11 mouse cellular contexts compared by ENCODE assay signal in genomic region chr9:48604939-48605598, GRCm38 (mm10). TPM values are rescaled to one million over a fixed set of nuclear protein-coding genes. Genes with fewer than 3 reads are reported as not detected.
DNase-seq lines count a peak whose midpoint lies in the region; ATAC-seq and TF ChIP-seq lines count a peak whose summit lies in the region.
"Had no signal": no experiment of that assay in that cellular context is flagged by ENCODE, and none has a peak within 500 bp of the region (broad histone marks: within the 10 kb centered on the region; RNA-seq: fewer than 3 reads in every experiment).

Gene Nnmt (minus strand): TSS chr9:48605153.

- 62% methylated on average over 8 of the region's 8 CpGs for WGBS in forebrain, embryonic 10.5 days
- WGBS in forebrain, embryonic 13.5 days = 58% methylated on average over 8 of the region's 8 CpGs
- 38% methylated on average over 8 of the region's 8 CpGs for WGBS in embryonic facial prominence, embryonic 12.5 days
- 60% methylated on average over 8 of the region's 8 CpGs for WGBS in forebrain, embryonic 14.5 days

- H3K9me3 ChIP-seq in forebrain, embryonic 10.5 days = no peaks in the 10 kb centered on the region
- H3K9me3 ChIP-seq in forebrain, embryonic 13.5 days (replicated peaks) = no peaks in the 10 kb centered on the region
- no peaks in the 10 kb centered on the region for H3K9me3 ChIP-seq in embryonic facial prominence, embryonic 12.5 days
- H3K9me3 ChIP-seq in forebrain, embryonic 14.5 days (replicated peaks; ENCODE audit: control insufficient read depth, low read length) = no peaks in the 10 kb centered on the region

- DNase-seq in forebrain, embryonic 10.5 days (ENCODE audit: extremely low spot score, low spot score) = peak; percentile 13
- peak; percentile 60 to 61 for DNase-seq in heart, postnatal 10 days
- peak; percentile 60 for DNase-seq in lung, postnatal 10 days
- no peak for DNase-seq in forebrain, embryonic 14.5 days (ENCODE audit: low spot score)
- DNase-seq in left cerebral cortex, adult 2 months (ENCODE audit: extremely low spot score in 1 of 2, low spot score in 2 of 2) = no peak
- DNase-seq in cerebellum, adult 11 months = no peak
- DNase-seq: spleen, adult 18-20 months had no signal

- H3K4me3 ChIP-seq in forebrain, embryonic 10.5 days = no peak within 1 kb of the TSS
- no peak within 1 kb of the TSS for H3K4me3 ChIP-seq in forebrain, embryonic 13.5 days
- no peak within 1 kb of the TSS for H3K4me3 ChIP-seq in embryonic facial prominence, embryonic 12.5 days
- H3K4me3 ChIP-seq in forebrain, embryonic 14.5 days (ENCODE audit: low read depth, low read length) = no peak within 1 kb of the TSS
- no peak within 1 kb of the TSS for H3K4me3 ChIP-seq in left cerebral cortex, adult 2 months

- H3K4me2 ChIP-seq in forebrain, embryonic 13.5 days = no peak within 1 kb of the TSS
- no peak within 1 kb of the TSS for H3K4me2 ChIP-seq in embryonic facial prominence, embryonic 12.5 days (replicated peaks)
- no peak within 1 kb of the TSS for H3K4me2 ChIP-seq in forebrain, embryonic 14.5 days (ENCODE audit: low read length)

- ATAC-seq in forebrain, embryonic 13.5 days = no peak
- no peak for ATAC-seq in embryonic facial prominence, embryonic 12.5 days (ENCODE audit: insufficient number of reproducible peaks, insufficient read depth, low FRiP score, low TSS enrichment)
- ATAC-seq in forebrain, embryonic 14.5 days = no peak
- ATAC-seq: midbrain, embryonic 16.5 days had no signal

- H3K27me3 ChIP-seq in forebrain, embryonic 10.5 days (ENCODE audit: poor library complexity, severe bottlenecking) = no peaks in the 10 kb centered on the region
- 0 out of 2 replicates have a peak, but pooled peaks cover 3% of the 10 kb centered on the region for H3K27me3 ChIP-seq in forebrain, embryonic 13.5 days
- no peaks in the 10 kb centered on the region for H3K27me3 ChIP-seq in embryonic facial prominence, embryonic 12.5 days
- no peaks in the 10 kb centered on the region for H3K27me3 ChIP-seq in forebrain, embryonic 14.5 days (replicated peaks; ENCODE audit: control insufficient read depth, insufficient read depth, low read length)

- peaks cover 6% of the 10 kb centered on the region for H3K4me1 ChIP-seq in forebrain, embryonic 10.5 days
- peaks cover 5% of the 10 kb centered on the region; the same call in 1 of the 2 replicates for H3K4me1 ChIP-seq in forebrain, embryonic 13.5 days
- 0 out of 2 replicates have a peak, but pooled peaks cover 2% of the 10 kb centered on the region for H3K4me1 ChIP-seq in embryonic facial prominence, embryonic 12.5 days
- H3K4me1 ChIP-seq in forebrain, embryonic 14.5 days (ENCODE audit: control insufficient read depth, insufficient read depth, low read length) = no peaks in the 10 kb centered on the region

- H3K36me3 ChIP-seq in forebrain, embryonic 10.5 days (replicated peaks) = no peaks in the 10 kb centered on the region
- H3K36me3 ChIP-seq in forebrain, embryonic 13.5 days (ENCODE audit: poor library complexity, severe bottlenecking) = no peaks in the 10 kb centered on the region
- no peaks in the 10 kb centered on the region for H3K36me3 ChIP-seq in embryonic facial prominence, embryonic 12.5 days
- H3K36me3 ChIP-seq in forebrain, embryonic 14.5 days (ENCODE audit: control insufficient read depth, insufficient read depth, low read length) = no peaks in the 10 kb centered on the region

- TF ChIP-seq CTCF in left cerebral cortex, adult 2 months (IDR thresholded peaks at IDR 0.05) = no peak

- H3K27ac ChIP-seq in forebrain, embryonic 10.5 days = no peak within 1 kb of the TSS
- H3K27ac ChIP-seq in forebrain, embryonic 13.5 days = no peak within 1 kb of the TSS
- peak within 1 kb of the TSS; percentile 36; the same call in 1 of the 2 replicates for H3K27ac ChIP-seq in embryonic facial prominence, embryonic 12.5 days
- no peak within 1 kb of the TSS for H3K27ac ChIP-seq in forebrain, embryonic 14.5 days (ENCODE audit: low read depth, low read length)
- H3K27ac ChIP-seq in left cerebral cortex, adult 2 months = no peak within 1 kb of the TSS

- no peak within 1 kb of the TSS for H3K9ac ChIP-seq in forebrain, embryonic 13.5 days
- no peak within 1 kb of the TSS for H3K9ac ChIP-seq in embryonic facial prominence, embryonic 12.5 days
- no peak within 1 kb of the TSS for H3K9ac ChIP-seq in forebrain, embryonic 14.5 days (ENCODE audit: low read length)

- intact Hi-C loops in heart, postnatal 10 days (cut with DNase I) = no loop called here
- intact Hi-C loops in left cerebral cortex, adult 2 months (cut with DNase I) = no loop called here

RNA-seq across cellular contexts. Expression of gene Nnmt, which starts in this region (rescaled TPM):
- polyA plus RNA-seq in forebrain, embryonic 10.5 days (2016; fragmentation: Nextera tagmentation; extraction: Ambion mirVana) = 0.73 and 1.2 TPM in 2 replicates
- 0.40 TPM in 1 of 2 replicates, not detected in the other for polyA plus RNA-seq in forebrain, embryonic 13.5 days (2015; fragmentation: Nextera tagmentation; extraction: Ambion mirVana)
- polyA plus RNA-seq in embryonic facial prominence, embryonic 12.5 days (2016; fragmentation: Nextera tagmentation; extraction: Ambion mirVana) = 5.2 and 5.9 TPM in 2 replicates
- 10 to 100 TPM; 12.5 to 14.2 TPM for total RNA-seq in heart, postnatal 10 days (2021)
- polyA plus RNA-seq in forebrain, embryonic 14.5 days (2014; fragmentation: Nextera tagmentation; extraction: Ambion mirVana) = 0.72 and 1.1 TPM in 2 replicates
- total RNA-seq in left cerebral cortex, adult 2 months (2021) = 1 to 10 TPM in 1 of 2 experiments, under 1 TPM in 1; 0.57 to 1.4 TPM
- polyA plus RNA-seq: C2C12 had no signal

Comparison
In these comparisons a context has a peak if more than half of its experiments do, and no peak if none do; other contexts are left out.
1. RNA of gene Nnmt (total RNA-seq): 12.5 to 14.2 TPM in heart, postnatal 10 days; 0.57 to 1.4 TPM in left cerebral cortex, adult 2 months; every median in the first group is over 4 times any median in the second.
2. DNase-seq: peak in forebrain, embryonic 10.5 days (single experiment), heart, postnatal 10 days (2 of 2) and lung, postnatal 10 days (single experiment); none in forebrain, embryonic 14.5 days (single experiment), left cerebral cortex, adult 2 months (0 of 2) and cerebellum, adult 11 months (single experiment).